Mouse (Mus musculus): Measurements from ENCODE around the gene Gm10198. TPM values are rescaled to one million over a fixed set of nuclear protein-coding genes. Genes with fewer than 3 reads are reported as not detected.

Gene Gm10198
- not detected in 2 replicates for polyA plus RNA-seq (2015; fragmentation: Nextera tagmentation; extraction: Ambion mirVana)

- H3K4me1 ChIP-seq (replicated peaks): no peaks in the 10 kb centered on the region
- H3K4me2 ChIP-seq: no peak within 1 kb of the TSS
- no peak within 1 kb of the TSS for H3K4me3 ChIP-seq (replicated peaks)
- no peak within 1 kb of the TSS for H3K27ac ChIP-seq
- no peak for DNase-seq
- H3K36me3 ChIP-seq: no peaks in the 10 kb centered on the region
- H3K9me3 ChIP-seq (replicated peaks): no peaks in the 10 kb centered on the region
- ATAC-seq (ENCODE audit: low read depth): no peak
- no peak within 1 kb of the TSS for H3K9ac ChIP-seq
- H3K27me3 ChIP-seq: no peaks in the 10 kb centered on the region
Observed at GRCm38 (mm10) chr13:111592485-111592884, at the start of gene Gm10198. TSS of gene Gm10198 (plus strand) at chr13:111592785.

- Histone ChIP-seq H3K27ac (no peak overlapping the region), H3K9ac (no peak overlapping the region), H3K9me3 (replicated peaks) (no peaks in the 10 kb centered on the region), H3K36me3 (no peaks in the 10 kb centered on the region), H3K27me3 (no peaks in the 10 kb centered on the region), H3K4me1 (replicated peaks) (peaks cover 29% of the 10 kb centered on the region), H3K4me3 (replicated peaks) (no peak overlapping the region), H3K4me2 (no peak overlapping the region)
- 66% methylated on average over 5 of the region's 5 CpGs for WGBS (ENCODE audit: insufficient replicate concordance)
- DNase-seq: no peak
- no peak for ATAC-seq (ENCODE audit: low read depth)
Observed at GRCm38 (mm10) chr13:111545286-111545685, 47.3 kb upstream of the Gm10198 start.

GRCm38 (mm10) chr13:111552769-111553168, 39.8 kb upstream of the Gm10198 start:
- no peaks in the 10 kb centered on the region for H3K27me3 ChIP-seq
- WGBS (ENCODE audit: insufficient replicate concordance): 16% methylated on average over 7 of the region's 7 CpGs
- H3K4me3 ChIP-seq (replicated peaks): no peak overlapping the region
- peaks cover 73% of the 10 kb centered on the region for H3K4me1 ChIP-seq (replicated peaks)
- no peaks in the 10 kb centered on the region for H3K9me3 ChIP-seq (replicated peaks)
- no peaks in the 10 kb centered on the region for H3K36me3 ChIP-seq
- peak overlapping the region; percentile 35 for H3K27ac ChIP-seq
- ATAC-seq (ENCODE audit: low read depth) (no peak), DNase-seq (no peak)
- H3K9ac ChIP-seq: no peak overlapping the region
- H3K4me2 ChIP-seq: no peak overlapping the region

GRCm38 (mm10) chr13:111553182-111553581, 39.4 kb upstream of the Gm10198 start:
- H3K9ac ChIP-seq: 0 out of 2 replicates have a peak overlapping the region, but pooled peaks have one; percentile 2
- ATAC-seq (ENCODE audit: low read depth) (no peak), DNase-seq (no peak)
- no peaks in the 10 kb centered on the region for H3K27me3 ChIP-seq
- no peak overlapping the region for H3K4me3 ChIP-seq (replicated peaks)
- H3K27ac ChIP-seq: peak overlapping the region; percentile 55
- H3K9me3 ChIP-seq (replicated peaks): no peaks in the 10 kb centered on the region
- WGBS (ENCODE audit: insufficient replicate concordance): 47% methylated on average over 7 of the region's 7 CpGs
- no peaks in the 10 kb centered on the region for H3K36me3 ChIP-seq
- H3K4me2 ChIP-seq: no peak overlapping the region
- H3K4me1 ChIP-seq (replicated peaks): peaks cover 69% of the 10 kb centered on the region

DNA sequence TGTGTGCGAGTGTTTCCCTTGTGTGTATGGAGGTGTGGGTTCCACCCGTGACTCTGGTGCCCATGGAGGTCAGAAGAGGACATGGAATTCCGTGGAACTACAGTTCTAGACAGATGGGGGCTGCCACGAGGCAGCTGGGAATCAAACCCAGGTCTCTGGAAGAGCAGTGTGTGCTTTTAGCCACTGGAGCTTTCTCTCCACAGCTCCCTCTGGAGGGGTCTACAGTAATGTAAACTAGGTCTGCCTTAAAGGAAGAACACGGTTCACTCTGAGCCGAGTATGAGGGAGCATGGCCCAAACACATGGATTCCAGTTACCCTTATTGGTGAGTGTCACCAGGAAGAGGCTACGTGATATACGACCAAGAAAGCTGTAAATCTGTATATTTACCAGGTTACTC, 38.6 kb upstream of the Gm10198 start:
- DNase-seq (no peak), ATAC-seq (ENCODE audit: low read depth) (no peak)
- H3K27me3 ChIP-seq: no peaks in the 10 kb centered on the region
- H3K27ac ChIP-seq: peak overlapping the region; percentile 55; the same call in 1 of the 2 replicates
- H3K4me1 ChIP-seq (replicated peaks): peaks cover 61% of the 10 kb centered on the region
- H3K4me2 ChIP-seq: no peak overlapping the region
- WGBS (ENCODE audit: insufficient replicate concordance): 67% methylated on average over 8 of the region's 8 CpGs
- H3K4me3 ChIP-seq (replicated peaks): no peak overlapping the region
- no peak overlapping the region for H3K9ac ChIP-seq
- H3K9me3 ChIP-seq (replicated peaks): no peaks in the 10 kb centered on the region
- H3K36me3 ChIP-seq: no peaks in the 10 kb centered on the region

DNA sequence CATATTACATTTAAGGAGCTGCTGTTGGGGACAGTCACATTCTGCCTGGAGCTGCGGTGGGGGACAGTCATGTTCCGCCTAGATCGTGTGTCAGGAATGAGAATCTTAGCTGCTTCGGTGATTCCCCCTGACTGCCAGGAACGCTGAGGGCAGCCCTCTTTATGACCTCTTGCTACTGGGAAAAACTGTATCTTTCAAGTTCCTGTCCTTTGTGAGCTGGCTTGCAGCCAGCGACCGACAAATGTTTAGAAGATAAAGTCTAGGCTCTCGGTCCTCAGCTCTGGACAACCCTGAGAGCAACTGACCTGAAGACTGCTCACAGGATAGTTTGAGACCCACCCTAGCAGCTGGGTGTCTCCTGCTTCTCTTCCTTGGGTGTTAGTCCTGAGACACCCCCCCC, 37.3 kb upstream of the Gm10198 start:
- H3K4me3 ChIP-seq (replicated peaks): no peak overlapping the region
- ATAC-seq (ENCODE audit: low read depth) (peak; percentile 65), DNase-seq (no peak)
- peak overlapping the region; percentile 67 for H3K27ac ChIP-seq
- no peaks in the 10 kb centered on the region for H3K36me3 ChIP-seq
- 0 out of 2 replicates have a peak, but pooled peaks cover 2% of the 10 kb centered on the region for H3K9me3 ChIP-seq (replicated peaks)
- H3K4me2 ChIP-seq: peak overlapping the region; percentile 33
- peak overlapping the region; percentile 40; the same call in 1 of the 2 replicates for H3K9ac ChIP-seq
- H3K4me1 ChIP-seq (replicated peaks): peaks cover 49% of the 10 kb centered on the region
- WGBS (ENCODE audit: insufficient replicate concordance): 13% methylated on average over 8 of the region's 8 CpGs
- no peaks in the 10 kb centered on the region for H3K27me3 ChIP-seq

GRCm38 (mm10) chr13:111556375-111556774, 36.2 kb upstream of the Gm10198 start:
- Histone ChIP-seq H3K27me3 (no peaks in the 10 kb centered on the region), H3K4me1 (replicated peaks) (peaks cover 49% of the 10 kb centered on the region), H3K27ac (peak overlapping the region; percentile 69), H3K4me3 (replicated peaks) (no peak overlapping the region), H3K9me3 (replicated peaks) (0 out of 2 replicates have a peak, but pooled peaks cover 6% of the 10 kb centered on the region), H3K9ac (peak overlapping the region; percentile 49; the same call in 1 of the 2 replicates), H3K4me2 (peak overlapping the region; percentile 41), H3K36me3 (no peaks in the 10 kb centered on the region)
- peak; percentile 76 for ATAC-seq (ENCODE audit: low read depth)
- DNase-seq: no peak
- WGBS (ENCODE audit: insufficient replicate concordance): 36% methylated on average over 4 of the region's 4 CpGs

GRCm38 (mm10) chr13:111560152-111560551, 32.4 kb upstream of the Gm10198 start:
- Histone ChIP-seq H3K27me3 (no peaks in the 10 kb centered on the region), H3K9me3 (replicated peaks) (0 out of 2 replicates have a peak, but pooled peaks cover 6% of the 10 kb centered on the region), H3K4me3 (replicated peaks) (no peak overlapping the region), H3K9ac (no peak overlapping the region), H3K27ac (no peak overlapping the region), H3K4me2 (no peak overlapping the region), H3K36me3 (no peaks in the 10 kb centered on the region), H3K4me1 (replicated peaks) (peaks cover 19% of the 10 kb centered on the region)
- 74% methylated on average over 3 of the region's 3 CpGs for WGBS (ENCODE audit: insufficient replicate concordance)
- DNase-seq: no peak
- ATAC-seq (ENCODE audit: low read depth): no peak

GRCm38 (mm10) chr13:111562595-111562994, 30.0 kb upstream of the Gm10198 start:
- no peak overlapping the region for H3K27ac ChIP-seq
- no peak overlapping the region for H3K4me3 ChIP-seq (replicated peaks)
- H3K4me1 ChIP-seq (replicated peaks): no peaks in the 10 kb centered on the region
- 0 out of 2 replicates have a peak, but pooled peaks cover 6% of the 10 kb centered on the region for H3K9me3 ChIP-seq (replicated peaks)
- no peak overlapping the region for H3K9ac ChIP-seq
- no peak overlapping the region for H3K4me2 ChIP-seq
- 72% methylated on average over 5 of the region's 5 CpGs for WGBS (ENCODE audit: insufficient replicate concordance)
- no peaks in the 10 kb centered on the region for H3K36me3 ChIP-seq
- DNase-seq (no peak), ATAC-seq (ENCODE audit: low read depth) (no peak)
- no peaks in the 10 kb centered on the region for H3K27me3 ChIP-seq

GRCm38 (mm10) chr13:111574196-111574595, 18.4 kb upstream of the Gm10198 start:
- Histone ChIP-seq H3K9ac (no peak overlapping the region), H3K27ac (no peak overlapping the region), H3K4me1 (replicated peaks) (0 out of 2 replicates have a peak, but pooled peaks cover 3% of the 10 kb centered on the region), H3K27me3 (peaks cover 3% of the 10 kb centered on the region; the same call in 1 of the 2 replicates), H3K36me3 (no peaks in the 10 kb centered on the region), H3K9me3 (replicated peaks) (no peaks in the 10 kb centered on the region), H3K4me3 (replicated peaks) (no peak overlapping the region), H3K4me2 (no peak overlapping the region)
- DNase-seq (no peak), ATAC-seq (ENCODE audit: low read depth) (no peak)
- 46% methylated on average over 4 of the region's 4 CpGs for WGBS (ENCODE audit: insufficient replicate concordance)

DNA sequence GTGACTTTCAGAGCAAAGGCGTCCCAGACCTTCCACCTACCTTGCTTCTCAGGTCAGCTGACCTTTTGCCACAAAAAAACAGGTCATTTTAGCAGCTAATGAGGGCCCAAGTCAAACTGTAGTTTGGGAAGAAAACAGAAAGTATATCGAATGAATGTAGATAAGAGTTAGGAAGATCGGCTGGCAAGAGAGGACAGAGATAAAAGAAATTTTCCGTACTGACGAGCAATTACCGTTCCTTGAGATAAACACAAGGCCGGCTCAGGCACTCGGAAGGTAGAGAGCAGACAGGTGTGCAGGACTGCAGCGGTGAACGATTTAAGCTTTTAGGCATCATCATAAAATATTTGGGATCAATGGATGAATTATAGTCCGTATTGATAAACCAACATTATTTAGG, 15.4 kb upstream of the Gm10198 start:
- no peak overlapping the region for H3K27ac ChIP-seq
- no peak overlapping the region for H3K4me2 ChIP-seq
- no peaks in the 10 kb centered on the region for H3K36me3 ChIP-seq
- peaks cover 10% of the 10 kb centered on the region for H3K4me1 ChIP-seq (replicated peaks)
- WGBS (ENCODE audit: insufficient replicate concordance): 68% methylated on average over 11 of the region's 11 CpGs
- ATAC-seq (ENCODE audit: low read depth) (no peak), DNase-seq (no peak)
- 0 out of 2 replicates have a peak, but pooled peaks cover 3% of the 10 kb centered on the region for H3K27me3 ChIP-seq
- H3K9me3 ChIP-seq (replicated peaks): no peaks in the 10 kb centered on the region
- H3K9ac ChIP-seq: no peak overlapping the region
- no peak overlapping the region for H3K4me3 ChIP-seq (replicated peaks)

GRCm38 (mm10) chr13:111580054-111580453, 12.5 kb upstream of the Gm10198 start:
- no peak overlapping the region for H3K27ac ChIP-seq
- H3K9me3 ChIP-seq (replicated peaks): no peaks in the 10 kb centered on the region
- no peak overlapping the region for H3K4me3 ChIP-seq (replicated peaks)
- 82% methylated on average over 10 of the region's 10 CpGs for WGBS (ENCODE audit: insufficient replicate concordance)
- H3K4me2 ChIP-seq: no peak overlapping the region
- DNase-seq (no peak), ATAC-seq (ENCODE audit: low read depth) (no peak)
- peaks cover 10% of the 10 kb centered on the region for H3K4me1 ChIP-seq (replicated peaks)
- no peaks in the 10 kb centered on the region for H3K27me3 ChIP-seq
- no peaks in the 10 kb centered on the region for H3K36me3 ChIP-seq
- no peak overlapping the region for H3K9ac ChIP-seq
